Mouse (Mus musculus) CH12.LX (cell line): ENCODE measurements around the gene Gtf2h1.

ENCODE experiments used
- CHD2 ChIP-seq: IDR thresholded peaks from 2 replicates; pipeline ENCODE4 v1.6.1; 2011; ENCODE audit warnings: low read length, improper control_type of control experiment
- CTCF ChIP-seq, 2 experiments: IDR thresholded peaks in 1 of 2; conservative IDR thresholded peaks in 1 of 2; 2 replicates each; pipeline ENCODE4 v1.5.1; 2011 to 2012; ENCODE audit warnings: low read depth in 2 of 2, low read length in 2 of 2, improper control_type of control experiment in 1 of 2, inconsistent platforms in 1 of 2, mild to moderate bottlenecking in 1 of 2, moderate library complexity in 1 of 2
- EP300 ChIP-seq: IDR thresholded peaks from 2 replicates; pipeline ENCODE4 v1.6.1; 2011; ENCODE audit warnings: low read length, improper control_type of control experiment
- IRF4 ChIP-seq: IDR thresholded peaks from 2 replicates; pipeline ENCODE4 v1.6.1; 2014; ENCODE audit warnings: low read depth, mild to moderate bottlenecking, inconsistent platforms, low read length, improper control_type of control experiment
- MAFK ChIP-seq: IDR thresholded peaks from 2 replicates; pipeline ENCODE4 v1.6.1; 2011; ENCODE audit warnings: low read length, improper control_type of control experiment; ENCODE audit not compliant: insufficient replicate concordance
- MAZ ChIP-seq: IDR thresholded peaks from 2 replicates; pipeline ENCODE4 v1.6.1; 2012; ENCODE audit warnings: low read depth, mild to moderate bottlenecking, inconsistent platforms, low read length, improper control_type of control experiment, moderate library complexity
- MEF2A ChIP-seq: IDR thresholded peaks from 2 replicates; pipeline ENCODE4 v1.6.1; 2014; ENCODE audit warnings: low read depth, mild to moderate bottlenecking, inconsistent platforms, low read length, improper control_type of control experiment, borderline replicate concordance
- POLR2A ChIP-seq: IDR thresholded peaks from 2 replicates; pipeline ENCODE4 v1.6.1; 2011; ENCODE audit warnings: low read depth, mild to moderate bottlenecking, improper control_type of control experiment, low read length
- POLR2AphosphoS2 ChIP-seq: IDR thresholded peaks from 2 replicates; pipeline ENCODE4 v1.6.1; 2011; ENCODE audit warnings: low read depth, low read length, improper control_type of control experiment
- TCF12 ChIP-seq: IDR thresholded peaks from 2 replicates; pipeline ENCODE4 v1.6.1; 2014; ENCODE audit warnings: low read depth, mild to moderate bottlenecking, inconsistent platforms, low read length, improper control_type of control experiment
- UBTF ChIP-seq: IDR thresholded peaks from 2 replicates; pipeline ENCODE4 v1.6.1; 2012; ENCODE audit warnings: low read depth, mild to moderate bottlenecking, inconsistent platforms, low read length, improper control_type of control experiment, moderate library complexity
- USF1 ChIP-seq: IDR thresholded peaks from 2 replicates; pipeline ENCODE4 v1.6.1; 2014; ENCODE audit warnings: low read depth, mild to moderate bottlenecking, inconsistent platforms, low read length, improper control_type of control experiment
- ZC3H11A ChIP-seq: IDR thresholded peaks from 2 replicates; pipeline ENCODE4 v1.6.1; 2012; ENCODE audit warnings: low read depth, mild to moderate bottlenecking, inconsistent platforms, low read length, improper control_type of control experiment
- ZKSCAN1 ChIP-seq: IDR thresholded peaks from 2 replicates; pipeline ENCODE4 v1.6.1; 2012; ENCODE audit warnings: low read depth, inconsistent platforms, low read length, improper control_type of control experiment, borderline replicate concordance

- no peak for TF ChIP-seq MAFK
- no peak for TF ChIP-seq CTCF (conservative IDR thresholded peaks at IDR 0.05 in 1 of 2, IDR thresholded peaks at IDR 0.05 in 1 of 2; ENCODE audit: low read depth in 2 of 2, low read length in 2 of 2)
- no peak for TF ChIP-seq POLR2A
- TF ChIP-seq MEF2A: no peak
- TF ChIP-seq EP300: no peak
- no peak for TF ChIP-seq USF1
- no peak for TF ChIP-seq CHD2
- no peak for TF ChIP-seq POLR2AphosphoS2
- TF ChIP-seq UBTF: no peak
- TF ChIP-seq ZKSCAN1: no peak
- no peak for TF ChIP-seq MAZ
- no peak for TF ChIP-seq TCF12
- TF ChIP-seq IRF4: no peak
- no peak for TF ChIP-seq ZC3H11A
These were observed 35.8 kb downstream of the Gtf2h1 start for GRCm38 (mm10) chr7:46831693-46832092.
